Mouse (Mus musculus): Measurements from ENCODE around the gene Gm7980. TPM values are rescaled to one million over a fixed set of nuclear protein-coding genes. Genes with fewer than 3 reads are reported as not detected.

The Gm7980 gene
- not detected in 2 replicates for polyA plus RNA-seq (2015; fragmentation: Nextera tagmentation; extraction: Ambion mirVana)

DNA sequence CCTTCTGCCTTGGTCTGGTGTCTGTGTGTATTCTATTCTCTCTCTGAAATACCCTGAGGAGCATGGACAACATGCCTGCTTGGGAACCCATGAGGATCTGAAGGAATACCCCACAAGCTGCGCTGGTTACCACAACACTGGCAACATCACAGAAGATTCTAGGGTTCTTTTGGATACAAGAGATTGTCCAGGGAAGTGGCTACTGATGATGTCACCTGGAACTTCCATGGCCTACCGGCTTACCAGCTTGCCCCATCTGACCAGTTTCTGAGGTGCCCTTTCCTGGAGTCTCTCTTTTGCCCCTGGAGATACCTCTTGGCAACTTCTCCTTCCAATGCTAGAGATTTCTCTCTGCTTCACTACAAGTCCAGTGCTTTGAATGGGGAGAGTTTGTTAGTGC lies at the start of gene Gm7980:
TSS of gene Gm7980 (minus strand) at position 101 of the 400 bp plus-strand sequence.

DNA sequence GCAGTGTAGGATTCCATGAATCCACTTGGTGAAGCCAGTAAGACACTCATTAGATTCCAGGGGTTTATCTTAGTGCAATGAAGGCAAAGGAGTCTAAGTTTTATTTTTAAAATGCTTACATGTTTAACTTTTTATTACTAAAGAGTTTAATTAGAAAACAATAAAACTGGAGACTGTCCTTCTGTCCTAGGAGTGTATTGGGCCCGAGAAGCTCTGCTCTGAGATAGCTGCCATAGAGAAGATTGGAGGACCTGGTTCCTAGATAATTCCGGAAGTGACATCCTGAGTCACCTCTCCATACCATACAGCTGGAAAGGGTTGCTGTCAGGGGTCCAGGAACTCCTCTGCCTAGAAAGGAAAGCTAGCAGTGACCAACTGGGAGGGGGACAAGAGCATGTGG lies 36.6 kb upstream of the Gm7980 start, which contains the start of gene 1700024B05Rik:
TSS of gene 1700024B05Rik (plus strand) at position 301 of the 400 bp plus-strand sequence.

DNA sequence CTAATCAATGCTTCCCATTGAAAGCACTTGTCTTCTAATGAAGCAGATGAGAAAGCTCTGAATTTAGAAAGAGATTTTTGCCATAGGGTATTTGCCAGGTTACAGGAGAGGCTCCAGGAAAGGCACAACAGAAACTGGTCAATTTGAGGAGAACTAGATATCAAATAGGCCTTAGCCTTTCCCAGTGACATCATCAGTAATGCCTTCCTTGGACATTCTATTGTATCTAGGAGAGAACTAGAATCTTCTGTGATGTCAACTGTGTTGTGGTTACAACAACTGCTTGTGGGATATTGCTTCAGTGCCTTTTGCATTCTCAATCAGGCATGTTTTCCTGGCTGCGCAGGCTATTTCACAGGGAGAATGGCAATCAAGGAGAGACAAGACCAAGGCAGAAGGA lies 17.6 kb upstream of the Gm7980 start, which contains the start of gene 1700049E17Rik1:
TSS of gene 1700049E17Rik1 (plus strand) at position 301 of the 400 bp plus-strand sequence.

Other genes with a start within 250 kb of the Gm7980 start
- not detected in 2 replicates for gene Gm8068, start 205.4 kb downstream of the Gm7980 start, polyA plus RNA-seq (2015; fragmentation: Nextera tagmentation; extraction: Ambion mirVana)
- gene Gm7929, start 156.7 kb downstream of the Gm7980 start, polyA plus RNA-seq (2015; fragmentation: Nextera tagmentation; extraction: Ambion mirVana), result not detected in 2 replicates
- gene Gm47189, start 134.8 kb downstream of the Gm7980 start, polyA plus RNA-seq (2015; fragmentation: Nextera tagmentation; extraction: Ambion mirVana), result not detected in 2 replicates
- gene 1700049E17Rik1, start 17.7 kb upstream of the Gm7980 start, polyA plus RNA-seq (2015; fragmentation: Nextera tagmentation; extraction: Ambion mirVana), result not detected in 2 replicates
- not detected in 2 replicates for gene 1700024B05Rik, start 36.7 kb upstream of the Gm7980 start, polyA plus RNA-seq (2015; fragmentation: Nextera tagmentation; extraction: Ambion mirVana)
- gene Gm6401, start 60.6 kb upstream of the Gm7980 start, polyA plus RNA-seq (2015; fragmentation: Nextera tagmentation; extraction: Ambion mirVana), result not detected in 2 replicates
- gene Gm3543, start 76.0 kb upstream of the Gm7980 start, polyA plus RNA-seq (2015; fragmentation: Nextera tagmentation; extraction: Ambion mirVana), result not detected in 2 replicates
- not detected in 2 replicates for gene Gm7951, start 210.1 kb upstream of the Gm7980 start, polyA plus RNA-seq (2015; fragmentation: Nextera tagmentation; extraction: Ambion mirVana)

Measured in spleen, postnatal 0 days (tissue).